Mouse (Mus musculus) liver, postnatal 0 days (tissue): ENCODE data around the gene Bcl6.

Experiments used
- CTCF ChIP-seq: sonication (generic); IDR thresholded peaks from 2 replicates; pipeline ENCODE4 v1.5.1; 2016; ENCODE audit warnings: antibody characterized with exemption, low read depth
- EP300 ChIP-seq: IDR thresholded peaks from 2 replicates; pipeline ENCODE4 v1.6.1; 2016; ENCODE audit warnings: antibody characterized with exemption, low read depth, mild to moderate bottlenecking

GRCm38 (mm10) chr16:24036398-24036797 is 47.7 kb upstream of the Bcl6 start:
- no peak for TF ChIP-seq EP300
- no peak for TF ChIP-seq CTCF
